Mouse (Mus musculus): ENCODE measurements around the gene Phospho2. TPM values are rescaled to one million over a fixed set of nuclear protein-coding genes. Genes with fewer than 3 reads are reported as not detected.

Gene Phospho2
- polyA plus RNA-seq, 1 experiment from 2014 or later = 13.5 TPM

GRCm38 (mm10) chr2:69828031-69828430 lies 38.6 kb downstream of the Phospho2 start:
- Histone ChIP-seq H3K27me3 (ENCODE audit: insufficient read depth, low read length) (no peaks in the 10 kb centered on the region), H3K4me1 (ENCODE audit: insufficient read depth) (peaks cover 6% of the 10 kb centered on the region; the same call in 1 of the 2 replicates), H3K4me3 (ENCODE audit: low read depth, low read length) (no peak overlapping the region), H3K9me3 (ENCODE audit: low read length) (no peaks in the 10 kb centered on the region), H3K36me3 (replicated peaks; ENCODE audit: insufficient read depth, low read length) (peaks cover 27% of the 10 kb centered on the region), H3K4me2 (ENCODE audit: low read depth, low read length) (no peak overlapping the region), H3K27ac (ENCODE audit: low read depth) (no peak overlapping the region), H3K9ac (replicated peaks) (no peak overlapping the region)
- DNase-seq = no peak
- ATAC-seq = no peak
- 62% methylated on average over 7 of the region's 7 CpGs for WGBS (ENCODE audit: insufficient replicate concordance)
- TF ChIP-seq CTCF (IDR thresholded peaks at IDR 0.05; ENCODE audit: low read depth) = no peak
- no peak for TF ChIP-seq EP300 (IDR thresholded peaks at IDR 0.05; ENCODE audit: low read depth)

GRCm38 (mm10) chr2:69829680-69830079 lies 40.3 kb downstream of the Phospho2 start:
- H3K4me1 ChIP-seq (ENCODE audit: insufficient read depth) = peaks cover 3% of the 10 kb centered on the region; the same call in 1 of the 2 replicates
- no peak overlapping the region for H3K9ac ChIP-seq (replicated peaks)
- peaks cover 36% of the 10 kb centered on the region for H3K36me3 ChIP-seq (replicated peaks; ENCODE audit: insufficient read depth, low read length)
- no peak overlapping the region for H3K4me2 ChIP-seq (ENCODE audit: low read depth, low read length)
- DNase-seq = no peak
- TF ChIP-seq CTCF (IDR thresholded peaks at IDR 0.05; ENCODE audit: low read depth) (no peak), EP300 (IDR thresholded peaks at IDR 0.05; ENCODE audit: low read depth) (no peak)
- no peaks in the 10 kb centered on the region for H3K9me3 ChIP-seq (ENCODE audit: low read length)
- no peak for ATAC-seq
- H3K4me3 ChIP-seq (ENCODE audit: low read depth, low read length) = no peak overlapping the region
- H3K27ac ChIP-seq (ENCODE audit: low read depth) = no peak overlapping the region
- 58% methylated on average over 2 of the region's 2 CpGs for WGBS (ENCODE audit: insufficient replicate concordance)
- no peaks in the 10 kb centered on the region for H3K27me3 ChIP-seq (ENCODE audit: insufficient read depth, low read length)

DNA sequence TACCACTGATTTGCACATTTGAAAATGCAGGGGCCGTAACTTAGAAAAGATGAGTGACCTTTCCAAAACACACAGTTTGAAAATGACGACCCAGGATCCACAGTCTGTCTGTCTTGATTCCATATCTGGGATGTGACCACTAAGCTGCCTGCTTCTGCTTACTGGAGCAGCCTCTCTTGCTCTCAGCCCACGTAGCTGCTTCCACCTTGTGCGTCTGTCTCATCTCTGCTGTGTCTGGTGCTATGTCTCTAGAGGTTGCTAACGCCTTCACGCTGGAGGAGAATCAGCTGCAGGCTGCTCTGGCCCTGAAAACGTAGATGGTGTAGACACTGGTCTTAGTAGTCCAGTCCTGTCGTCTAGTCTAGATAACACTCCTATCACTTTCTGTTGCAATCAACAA lies 40.7 kb downstream of the Phospho2 start:
- WGBS (ENCODE audit: insufficient replicate concordance) = 82% methylated on average over 8 of the region's 8 CpGs
- Histone ChIP-seq H3K27ac (ENCODE audit: low read depth) (no peak overlapping the region), H3K27me3 (ENCODE audit: insufficient read depth, low read length) (no peaks in the 10 kb centered on the region), H3K9me3 (ENCODE audit: low read length) (no peaks in the 10 kb centered on the region), H3K9ac (replicated peaks) (no peak overlapping the region), H3K4me3 (ENCODE audit: low read depth, low read length) (no peak overlapping the region), H3K36me3 (replicated peaks; ENCODE audit: insufficient read depth, low read length) (peaks cover 40% of the 10 kb centered on the region), H3K4me1 (ENCODE audit: insufficient read depth) (peaks cover 3% of the 10 kb centered on the region; the same call in 1 of the 2 replicates), H3K4me2 (ENCODE audit: low read depth, low read length) (no peak overlapping the region)
- DNase-seq (no peak), ATAC-seq (no peak)
- TF ChIP-seq CTCF (IDR thresholded peaks at IDR 0.05; ENCODE audit: low read depth) (no peak), EP300 (IDR thresholded peaks at IDR 0.05; ENCODE audit: low read depth) (no peak)

GRCm38 (mm10) chr2:69837244-69837967 lies 48.0 kb downstream of the Phospho2 start:
- H3K9ac ChIP-seq (replicated peaks) = no peak overlapping the region
- H3K36me3 ChIP-seq (replicated peaks; ENCODE audit: insufficient read depth, low read length) = peaks cover 18% of the 10 kb centered on the region
- no peak overlapping the region for H3K4me3 ChIP-seq (ENCODE audit: low read depth, low read length)
- no peak overlapping the region for H3K4me2 ChIP-seq (ENCODE audit: low read depth, low read length)
- H3K9me3 ChIP-seq (ENCODE audit: low read length) = no peaks in the 10 kb centered on the region
- 0 out of 2 replicates have a peak, but pooled peaks have one; percentile 7 for ATAC-seq
- WGBS (ENCODE audit: insufficient replicate concordance) = 67% methylated on average over 7 of the region's 7 CpGs
- DNase-seq = no peak
- TF ChIP-seq EP300 (IDR thresholded peaks at IDR 0.05; ENCODE audit: low read depth) = no peak
- no peak for TF ChIP-seq CTCF (IDR thresholded peaks at IDR 0.05; ENCODE audit: low read depth)
- H3K27me3 ChIP-seq (ENCODE audit: insufficient read depth, low read length) = no peaks in the 10 kb centered on the region
- H3K27ac ChIP-seq (ENCODE audit: low read depth) = no peak overlapping the region
- no peaks in the 10 kb centered on the region for H3K4me1 ChIP-seq (ENCODE audit: insufficient read depth)

- peak; percentile 60 for ATAC-seq
- H3K4me3 ChIP-seq (ENCODE audit: low read depth, low read length) = no peak overlapping the region
Measured at GRCm38 (mm10) chr2:69837996-69838395, 48.6 kb downstream of the Phospho2 start.

DNA sequence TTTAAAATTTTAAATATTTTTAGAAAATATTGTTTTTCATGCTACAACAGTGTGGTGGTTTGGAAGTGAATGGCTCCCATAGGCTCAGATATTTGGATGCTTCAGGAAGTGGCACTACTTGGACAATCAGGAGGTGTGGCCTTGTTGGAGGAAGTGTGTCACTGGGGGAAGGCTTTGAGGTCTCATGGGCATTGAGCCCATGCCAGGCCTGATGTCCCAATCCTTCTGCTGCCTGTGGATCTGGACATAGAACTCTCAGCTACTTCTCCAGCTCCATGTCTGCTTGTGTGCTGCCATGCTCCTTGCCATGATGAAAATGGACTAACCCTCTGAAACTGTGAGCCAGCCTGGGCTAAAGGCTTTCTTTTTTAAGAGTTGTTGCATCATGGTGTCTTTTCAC lies 49.3 kb downstream of the Phospho2 start:
- H3K27me3 ChIP-seq (ENCODE audit: insufficient read depth, low read length) = no peaks in the 10 kb centered on the region
- H3K36me3 ChIP-seq (replicated peaks; ENCODE audit: insufficient read depth, low read length) = peaks cover 11% of the 10 kb centered on the region
- no peak overlapping the region for H3K27ac ChIP-seq (ENCODE audit: low read depth)
- TF ChIP-seq EP300 (IDR thresholded peaks at IDR 0.05; ENCODE audit: low read depth) (no peak), CTCF (IDR thresholded peaks at IDR 0.05; ENCODE audit: low read depth) (no peak)
- no peak overlapping the region for H3K4me2 ChIP-seq (ENCODE audit: low read depth, low read length)
- no peak overlapping the region for H3K4me3 ChIP-seq (ENCODE audit: low read depth, low read length)
- no peaks in the 10 kb centered on the region for H3K4me1 ChIP-seq (ENCODE audit: insufficient read depth)
- DNase-seq (no peak), ATAC-seq (no peak)
- H3K9me3 ChIP-seq (ENCODE audit: low read length) = no peaks in the 10 kb centered on the region
- H3K9ac ChIP-seq (replicated peaks) = no peak overlapping the region

More at GRCm38 (mm10) chr2:69837996-69838395, 48.6 kb downstream of the Phospho2 start:
- no peaks in the 10 kb centered on the region for H3K27me3 ChIP-seq (ENCODE audit: insufficient read depth, low read length)
- TF ChIP-seq CTCF (IDR thresholded peaks at IDR 0.05; ENCODE audit: low read depth) (peak; percentile 54), EP300 (IDR thresholded peaks at IDR 0.05; ENCODE audit: low read depth) (no peak)
- no peaks in the 10 kb centered on the region for H3K4me1 ChIP-seq (ENCODE audit: insufficient read depth)
- H3K36me3 ChIP-seq (replicated peaks; ENCODE audit: insufficient read depth, low read length) = peaks cover 18% of the 10 kb centered on the region
- no peak overlapping the region for H3K9ac ChIP-seq (replicated peaks)
- no peaks in the 10 kb centered on the region for H3K9me3 ChIP-seq (ENCODE audit: low read length)
- WGBS (ENCODE audit: insufficient replicate concordance) = 52% methylated on average over 3 of the region's 3 CpGs
- H3K4me2 ChIP-seq (ENCODE audit: low read depth, low read length) = no peak overlapping the region
- no peak for DNase-seq
- H3K27ac ChIP-seq (ENCODE audit: low read depth) = no peak overlapping the region

Measured in liver, postnatal 0 days (tissue).